Mouse (Mus musculus) spleen, embryonic (tissue): ENCODE measurements at regions not wholly inside any gene's neighbourhood (a gene's known extent, or its start where the extent isn't known, plus 50 kb on each side); places are given as distances from the start of the nearest gene placed in this dataset.
"Not testable (repeated sequence)": the region's sequence is repeated elsewhere in the genome, so short reads cannot be mapped to it uniquely, and the experiment has no call there.

Experiments
- CTCF ChIA-PET: fragments of 350-600 bp; sonication (Branson Sonifier 250); formaldehyde crosslinking; loops from one replicate; lab custom pipeline; 2022; lab: Charles Lee

DNA sequence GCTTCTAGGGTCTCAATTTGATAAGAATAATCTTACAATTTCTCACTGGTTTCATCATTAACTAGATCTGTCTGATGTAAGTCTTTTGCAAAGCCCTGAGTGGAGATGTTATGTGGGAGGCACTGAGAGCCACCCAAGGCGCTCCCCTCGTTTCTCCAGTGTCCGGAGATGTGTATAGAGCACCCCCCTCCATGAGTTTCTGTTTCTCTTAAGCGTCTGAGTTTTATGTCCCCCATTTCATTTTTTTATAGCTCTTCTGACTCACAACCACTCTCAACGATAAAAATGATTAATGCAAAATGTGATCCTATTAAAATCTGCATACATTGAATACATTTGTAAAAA is 179.5 kb upstream of the Pkdcc start:
- CTCF ChIA-PET = no interaction called here

DNA sequence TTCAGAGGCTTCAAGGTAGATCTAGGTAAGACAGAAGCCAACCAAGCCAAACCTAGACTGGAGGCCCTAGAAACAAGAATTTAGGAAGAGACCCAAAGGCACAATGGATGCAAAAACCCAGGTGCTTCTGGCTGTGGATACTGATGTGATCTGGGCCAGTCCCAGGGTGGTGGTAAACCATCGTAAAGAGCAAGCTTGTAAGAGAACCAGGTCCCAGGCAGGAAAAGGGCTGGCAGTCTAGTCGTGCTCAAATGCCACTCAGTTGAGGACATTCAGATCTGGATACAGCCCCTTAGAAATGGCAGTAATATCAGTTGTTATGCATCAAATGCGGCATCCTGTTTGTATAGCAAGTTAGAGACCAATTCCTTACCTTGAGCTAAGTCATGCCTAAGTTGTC is 175.5 kb upstream of the Pkdcc start:
- CTCF ChIA-PET = interaction anchor here (0.6 kb wide), 1 partner anchor 1559 kb away, joined by 4 read pairs; no protein-coding TSS in a partner anchor

DNA sequence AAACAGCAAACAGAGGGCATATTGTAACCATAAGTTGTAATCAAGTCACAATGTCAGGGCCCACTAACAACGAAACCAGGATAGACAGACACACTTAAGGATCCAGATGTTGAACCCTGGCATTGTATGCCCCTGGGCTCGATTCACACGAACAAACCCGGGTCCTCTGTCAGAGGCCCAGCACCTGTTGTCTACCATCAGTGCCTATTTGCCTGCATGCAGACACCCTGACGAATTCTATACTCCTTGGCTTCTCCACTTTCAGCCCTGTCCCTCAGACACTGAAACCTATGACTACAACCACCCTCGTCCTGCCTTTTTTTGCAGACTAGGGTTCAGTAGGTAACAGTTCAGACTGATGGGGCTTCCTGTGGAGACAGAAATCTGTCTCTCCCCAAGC is 170.6 kb upstream of the Pkdcc start:
- CTCF ChIA-PET = interaction anchor here (0.6 to 0.7 kb wide), 3 partner anchors 11 to 584 kb away, joined by 3 to 4 read pairs (median 3); no protein-coding TSS in a partner anchor

DNA sequence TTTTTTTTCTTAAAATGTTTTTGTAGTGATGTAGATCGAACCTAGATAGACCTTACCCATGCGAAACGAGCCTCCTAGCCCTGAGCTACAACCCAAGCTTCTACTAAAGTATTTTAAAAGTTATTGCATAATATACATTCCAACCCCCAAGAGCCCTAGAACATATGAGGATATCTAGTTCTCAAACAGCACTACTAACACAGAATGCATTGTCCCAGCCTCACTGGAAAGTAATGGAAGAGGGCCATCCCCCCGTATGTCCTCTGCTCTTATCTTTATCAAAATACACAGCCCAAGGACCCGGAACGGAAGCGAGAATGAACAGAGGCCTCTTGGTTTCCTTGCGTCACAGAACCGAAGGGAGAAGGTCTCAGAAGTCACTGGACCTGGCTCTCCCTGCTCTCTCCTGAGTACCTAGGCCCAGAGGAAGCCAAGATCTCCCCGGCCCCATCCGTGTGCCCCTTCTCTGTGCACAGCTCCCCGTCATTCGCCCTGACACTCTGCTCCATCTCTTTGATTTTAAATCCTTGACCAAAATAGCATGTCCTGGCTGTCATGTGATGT is 165.0 kb upstream of the Pkdcc start:
- CTCF ChIA-PET = no interaction called here

DNA sequence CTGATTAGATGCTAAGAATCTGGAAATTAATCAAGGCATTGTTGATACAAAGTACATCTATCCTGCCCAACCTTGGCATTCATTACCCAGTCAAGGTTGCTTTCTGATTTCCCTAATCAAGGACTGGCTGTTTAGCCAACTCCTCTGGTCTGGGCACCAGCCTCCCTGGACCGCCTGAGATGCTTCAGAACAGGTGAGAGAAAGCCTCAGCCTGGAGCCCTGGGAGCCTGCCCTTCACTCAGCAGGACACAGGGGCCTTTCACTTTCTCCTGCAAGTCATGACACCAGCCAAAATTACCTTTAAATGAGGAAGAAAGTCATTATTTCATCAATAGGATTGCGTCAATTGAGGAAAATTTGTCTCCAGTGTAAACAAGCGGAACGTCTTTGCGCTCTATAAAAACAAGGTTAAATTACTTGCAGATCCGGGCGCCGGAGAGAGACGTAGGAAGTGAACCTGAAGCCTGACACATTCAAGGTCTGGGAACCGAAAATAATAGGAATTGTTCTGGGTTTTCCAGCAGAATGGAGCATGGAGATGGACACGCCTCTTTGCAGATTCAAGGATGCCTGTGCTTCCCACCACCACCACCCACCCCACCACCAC is 164.4 kb upstream of the Pkdcc start:
- CTCF ChIA-PET = no interaction called here

DNA sequence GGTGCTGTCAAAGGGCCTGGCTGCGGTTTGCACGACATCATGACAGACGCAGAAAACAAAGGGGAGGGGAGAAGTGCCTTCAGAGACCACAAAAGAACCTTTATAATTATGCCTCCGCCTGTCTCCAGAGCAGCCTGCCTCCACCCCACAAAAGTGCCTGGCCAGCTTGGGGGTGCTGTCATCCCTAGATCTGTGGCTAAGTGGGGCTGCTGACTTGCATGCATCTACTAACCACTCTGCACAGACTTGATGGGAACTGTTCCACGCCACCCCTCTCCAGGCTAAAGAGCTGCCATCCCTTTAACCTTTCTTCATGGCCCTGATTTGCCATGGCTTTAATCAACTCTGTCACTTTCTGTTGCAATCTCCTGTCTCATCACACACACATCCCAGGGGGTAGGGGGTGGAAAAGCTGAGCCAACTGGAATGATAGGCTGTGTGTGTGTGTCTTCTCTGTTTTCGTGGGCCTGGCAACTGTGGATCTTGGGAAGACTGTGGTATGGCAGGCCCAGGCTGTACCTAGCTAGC is 162.4 kb upstream of the Pkdcc start:
- CTCF ChIA-PET = no interaction called here

DNA sequence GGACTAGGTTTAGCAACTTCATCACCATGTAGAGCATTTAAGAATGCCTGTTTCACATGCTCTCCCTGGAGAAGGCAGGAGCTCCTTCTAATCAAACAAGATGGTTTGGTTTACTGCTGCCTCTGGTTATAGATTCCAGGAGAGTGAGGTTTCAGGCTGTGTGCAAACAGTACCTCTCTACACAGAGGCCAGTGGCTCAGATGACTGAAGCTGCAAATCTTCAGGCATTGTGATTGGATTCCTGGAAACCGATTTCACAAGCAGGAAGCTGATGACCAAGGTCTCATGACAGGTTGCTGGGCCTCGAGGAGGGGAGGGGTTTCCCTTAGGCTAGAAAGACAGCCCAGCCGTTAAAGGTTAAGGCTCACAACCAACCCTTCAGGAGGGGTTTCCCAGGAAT is 157.3 kb upstream of the Pkdcc start:
- CTCF ChIA-PET = no interaction called here

DNA sequence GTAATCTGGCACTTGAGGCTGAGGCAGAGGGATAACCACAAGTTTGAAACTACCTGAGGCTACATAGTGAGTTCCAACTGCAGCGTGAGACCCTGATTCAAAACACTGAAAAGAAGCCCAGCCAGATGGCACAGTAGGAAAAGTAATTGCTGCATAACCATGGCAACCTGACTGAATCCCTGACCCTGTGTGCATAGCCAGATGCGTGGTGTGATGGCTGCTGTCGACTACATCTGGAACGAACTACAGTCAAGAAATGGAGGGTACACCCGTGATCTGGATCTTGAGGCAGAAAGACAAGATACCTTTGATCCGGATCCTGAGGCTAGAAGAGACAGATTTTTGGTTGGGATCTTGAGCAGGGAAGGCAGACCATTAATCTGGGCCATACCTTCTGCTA is 153.2 kb upstream of the Pkdcc start:
- CTCF ChIA-PET = no interaction called here

DNA sequence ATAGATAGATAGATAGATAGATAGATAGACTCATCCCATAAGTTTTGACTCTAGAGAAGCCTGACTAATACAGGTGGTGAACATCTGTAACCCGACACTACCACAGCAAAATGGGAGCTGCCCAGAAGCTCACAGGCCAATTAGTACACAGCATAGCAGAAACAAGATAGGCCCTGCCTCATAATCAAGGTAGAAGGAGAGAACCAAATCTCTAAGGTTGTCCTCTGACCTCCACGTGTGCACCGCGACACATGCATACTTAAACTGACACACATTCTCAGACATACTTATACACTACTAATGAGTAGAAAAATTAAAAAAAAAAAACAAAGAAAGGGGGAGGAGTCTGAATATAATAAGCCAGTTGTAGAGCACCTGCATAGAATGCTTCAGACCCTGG is 151.2 kb upstream of the Pkdcc start:
- CTCF ChIA-PET = no interaction called here

DNA sequence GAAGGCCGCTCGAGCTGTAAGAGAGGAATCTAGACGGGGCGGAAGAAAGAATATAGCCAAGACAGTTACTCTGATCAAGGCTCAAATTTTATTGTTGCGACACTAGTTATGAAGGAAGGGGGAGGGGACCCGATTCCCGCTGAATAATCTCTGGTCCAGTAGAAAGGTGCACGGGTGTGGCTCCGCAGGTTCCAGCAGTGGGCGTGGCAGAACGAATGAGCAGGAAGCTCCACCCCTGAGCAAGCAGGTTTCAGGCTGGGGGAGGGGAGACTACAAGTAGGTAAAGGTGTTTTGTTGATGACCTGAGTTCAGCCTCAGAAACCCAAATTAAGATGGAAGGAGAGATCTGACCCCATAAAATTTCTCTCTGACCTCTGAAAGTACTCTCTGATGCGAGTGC is 150.7 kb upstream of the Pkdcc start:
- CTCF ChIA-PET = not testable (repeated sequence)

DNA sequence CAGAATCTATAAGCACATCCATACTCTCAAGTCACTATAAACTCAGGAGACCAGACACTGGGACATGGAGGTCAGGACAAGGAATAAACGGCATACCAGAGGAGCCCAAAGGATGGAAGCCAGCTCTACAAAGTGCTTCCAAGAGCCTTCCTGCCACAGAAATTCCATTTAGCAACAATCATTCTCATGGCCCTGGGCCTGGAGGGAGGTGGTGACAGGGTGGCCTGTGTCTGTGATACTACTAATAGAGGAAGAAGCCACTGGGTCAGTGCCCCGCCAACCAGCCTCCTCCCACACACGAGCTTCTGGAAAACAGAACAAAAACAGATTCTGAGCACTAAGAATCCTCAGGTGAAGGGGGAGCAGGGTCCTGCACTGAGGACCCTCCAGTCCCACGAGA is 145.8 kb upstream of the Pkdcc start:
- CTCF ChIA-PET = interaction anchor here (0.6 kb wide), 1 partner anchor 521 kb away, joined by 3 read pairs; no protein-coding TSS in a partner anchor

DNA sequence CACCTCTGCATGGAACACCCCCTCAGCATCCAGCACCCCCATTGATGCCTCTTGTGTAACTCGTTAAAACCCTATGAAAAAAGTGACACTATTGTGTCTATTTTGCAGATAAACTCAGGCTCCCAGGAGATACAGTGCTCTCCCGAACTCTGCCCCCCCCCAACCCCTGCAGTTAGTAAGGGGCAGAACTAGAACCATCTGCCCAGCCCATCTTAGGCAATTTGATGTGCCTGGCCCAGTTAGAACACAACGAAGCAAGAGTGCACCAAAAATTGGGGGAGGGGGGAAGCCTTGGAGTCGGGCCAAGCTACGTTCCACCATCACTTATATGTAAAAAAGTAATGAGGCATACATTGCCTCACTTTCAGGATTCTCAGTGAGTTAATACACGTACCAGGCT is 143.3 kb upstream of the Pkdcc start:
- CTCF ChIA-PET = no interaction called here

DNA sequence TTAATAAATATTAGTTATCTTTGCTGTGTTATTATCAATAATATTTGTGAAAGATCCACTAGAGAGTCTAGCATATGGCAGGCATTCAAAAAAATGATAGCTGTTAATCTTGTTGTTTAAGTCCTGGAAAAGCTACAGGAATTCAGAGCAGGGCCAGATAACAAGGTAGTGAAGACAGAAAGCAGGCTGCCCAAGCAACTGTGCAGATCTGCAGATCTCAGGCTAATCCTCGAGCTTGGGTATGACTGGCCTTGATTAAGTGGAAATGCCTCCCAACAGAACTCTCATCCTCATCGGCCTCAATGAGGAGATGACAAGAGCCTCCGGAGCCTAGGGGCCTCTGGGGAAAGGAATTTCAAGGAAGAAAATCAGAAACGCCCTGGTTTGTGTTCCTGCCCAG is 142.9 kb upstream of the Pkdcc start:
- CTCF ChIA-PET = no interaction called here

DNA sequence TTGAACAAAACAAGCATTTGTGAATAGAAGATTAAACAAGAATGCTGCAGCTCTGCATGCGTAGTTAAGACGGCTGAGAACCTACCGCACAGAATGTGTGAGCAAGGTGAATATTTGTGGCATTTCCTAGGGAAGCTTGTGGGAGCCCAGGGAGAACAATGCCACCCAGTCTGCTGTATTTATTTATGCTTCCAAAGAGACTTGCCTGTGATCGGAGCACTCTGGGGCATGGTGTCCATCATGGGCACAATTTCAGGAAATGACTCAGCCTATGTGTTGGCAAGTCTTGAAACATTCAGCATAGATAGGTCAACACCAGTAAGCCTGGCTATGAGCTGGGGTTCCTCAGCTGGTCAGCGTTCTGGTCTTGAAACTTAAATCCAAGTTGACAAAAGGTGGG is 140.2 kb upstream of the Pkdcc start:
- CTCF ChIA-PET = no interaction called here

DNA sequence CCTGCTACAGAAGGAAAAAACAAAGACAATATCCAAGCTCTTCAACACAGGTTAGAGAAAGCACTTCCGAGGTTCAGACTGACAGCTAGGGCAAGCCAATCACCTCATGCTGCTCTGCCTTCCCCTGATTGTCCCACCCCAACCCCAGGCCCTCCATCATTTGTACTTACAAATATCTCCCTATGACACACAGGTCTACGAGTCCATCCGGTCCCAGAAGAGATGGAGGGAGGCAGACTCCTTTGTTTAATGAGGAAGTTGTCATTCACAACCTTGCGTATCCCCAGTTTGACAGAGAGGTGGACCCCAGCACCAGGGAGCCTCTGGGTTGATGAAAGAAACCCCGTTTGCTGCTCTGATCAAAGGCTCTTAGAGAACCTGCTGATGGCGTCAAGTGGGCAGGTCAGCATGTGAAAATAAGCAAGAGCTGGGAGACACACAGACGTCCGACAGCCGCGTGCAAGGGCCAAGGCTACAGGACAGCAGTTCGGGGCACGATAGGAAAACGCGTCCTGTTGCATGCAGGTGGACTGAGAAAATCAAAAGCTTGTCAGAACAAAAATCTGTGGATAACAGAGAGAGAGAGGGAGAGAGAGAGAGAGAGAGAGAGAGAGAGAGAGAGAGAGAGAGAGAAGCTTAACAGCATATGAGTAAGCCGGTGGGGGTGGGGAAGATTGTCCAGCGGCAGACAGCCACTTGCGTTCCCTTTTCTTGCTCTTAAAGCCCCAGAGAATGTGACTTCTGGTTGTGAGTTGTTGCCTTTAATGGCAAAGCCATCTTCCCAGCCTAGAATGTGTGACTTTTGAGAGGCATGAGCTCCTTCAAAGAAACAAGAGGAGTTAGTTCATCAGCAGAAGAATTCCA is 137.1 kb upstream of the Pkdcc start:
- CTCF ChIA-PET = no interaction called here

DNA sequence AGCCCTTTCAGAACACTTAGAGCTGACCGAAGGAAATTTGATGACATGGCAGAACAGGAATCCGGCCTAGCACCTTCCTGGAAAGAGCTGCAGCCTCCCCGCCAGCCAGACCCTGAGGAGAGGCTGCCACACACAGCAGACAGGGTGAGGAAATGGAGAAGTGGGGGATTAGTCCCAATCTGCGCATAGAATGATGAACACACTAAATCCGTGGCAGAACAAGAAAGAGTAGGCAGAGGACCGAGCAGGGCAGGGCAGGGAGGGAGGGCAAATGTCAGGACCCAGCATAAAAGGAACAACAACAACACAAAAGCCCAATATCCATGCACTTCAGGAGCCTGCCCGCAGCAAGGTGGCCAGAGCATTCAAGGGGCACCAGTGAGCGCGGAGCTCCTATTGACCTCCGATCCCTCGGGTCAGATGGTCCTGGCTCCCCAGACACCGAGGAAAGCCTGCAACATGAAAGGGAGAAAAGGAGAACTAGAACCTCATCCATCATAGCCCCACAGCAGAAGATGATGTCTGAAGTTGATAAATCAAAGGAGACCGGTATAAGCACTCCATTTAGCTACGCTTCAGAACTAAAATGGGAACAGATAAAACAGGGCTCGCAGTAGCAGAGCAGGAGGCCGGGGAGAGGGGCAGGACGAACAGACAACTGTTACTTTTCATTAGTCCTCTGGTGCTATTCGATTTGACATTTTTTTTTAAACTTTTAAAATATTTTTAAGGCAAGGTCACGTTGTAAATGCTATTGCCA is 136.3 kb upstream of the Pkdcc start:
- CTCF ChIA-PET = no interaction called here

DNA sequence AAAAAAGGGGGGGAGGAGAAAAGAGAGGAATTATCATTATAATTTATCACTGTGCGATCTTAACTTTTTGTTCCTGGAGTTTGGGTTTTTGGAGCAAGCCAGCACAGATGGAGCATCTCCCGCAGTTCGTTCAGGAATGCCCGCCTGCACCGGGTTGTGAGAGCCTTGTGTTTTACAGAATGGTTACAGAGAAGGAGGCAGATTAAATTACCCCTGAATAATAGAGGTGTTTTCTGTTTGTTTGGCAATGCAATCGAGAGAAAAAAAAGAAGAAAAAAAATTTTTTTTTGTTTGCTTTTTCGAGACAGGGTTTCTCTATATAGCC is 135.8 kb upstream of the Pkdcc start:
- CTCF ChIA-PET = no interaction called here

DNA sequence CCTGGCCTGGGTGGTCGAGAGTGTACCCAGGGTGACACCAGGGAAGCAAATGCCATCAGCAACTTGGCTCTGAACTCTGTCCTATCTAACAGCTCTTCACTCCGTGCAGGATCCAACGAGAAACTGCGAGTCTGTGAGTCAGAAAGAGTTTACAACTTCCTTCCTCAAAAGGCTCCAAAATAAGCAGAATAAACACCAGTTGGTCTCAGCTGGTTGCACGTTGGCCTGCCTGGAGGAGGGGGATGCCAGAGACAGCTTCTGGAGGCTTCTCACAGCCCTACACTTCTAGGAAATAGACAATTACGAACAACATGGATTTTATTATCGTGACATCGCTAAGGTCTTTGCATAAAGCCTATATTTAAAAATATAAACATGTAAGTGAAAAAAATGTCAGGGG is 133.4 kb upstream of the Pkdcc start:
- CTCF ChIA-PET = no interaction called here

DNA sequence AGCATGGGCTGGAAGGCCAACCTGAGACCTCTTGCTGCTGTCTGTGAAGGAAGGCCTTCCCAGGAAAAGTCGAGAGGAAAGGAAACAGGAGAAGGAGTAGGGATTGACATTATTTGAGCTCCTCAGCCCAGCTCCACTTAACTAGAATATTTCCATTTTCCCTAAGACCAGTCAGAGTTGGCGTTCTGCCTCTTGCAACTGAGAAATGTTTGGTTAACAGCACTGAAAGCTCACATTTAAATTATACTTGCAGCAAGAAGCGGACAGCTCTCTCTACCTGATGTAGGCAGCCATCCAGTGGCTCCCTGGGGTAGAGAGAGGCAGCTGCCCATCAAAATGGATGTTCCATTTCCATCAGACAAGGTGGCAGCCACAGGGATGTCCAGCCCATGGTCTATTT is 131.6 kb upstream of the Pkdcc start:
- CTCF ChIA-PET = no interaction called here

DNA sequence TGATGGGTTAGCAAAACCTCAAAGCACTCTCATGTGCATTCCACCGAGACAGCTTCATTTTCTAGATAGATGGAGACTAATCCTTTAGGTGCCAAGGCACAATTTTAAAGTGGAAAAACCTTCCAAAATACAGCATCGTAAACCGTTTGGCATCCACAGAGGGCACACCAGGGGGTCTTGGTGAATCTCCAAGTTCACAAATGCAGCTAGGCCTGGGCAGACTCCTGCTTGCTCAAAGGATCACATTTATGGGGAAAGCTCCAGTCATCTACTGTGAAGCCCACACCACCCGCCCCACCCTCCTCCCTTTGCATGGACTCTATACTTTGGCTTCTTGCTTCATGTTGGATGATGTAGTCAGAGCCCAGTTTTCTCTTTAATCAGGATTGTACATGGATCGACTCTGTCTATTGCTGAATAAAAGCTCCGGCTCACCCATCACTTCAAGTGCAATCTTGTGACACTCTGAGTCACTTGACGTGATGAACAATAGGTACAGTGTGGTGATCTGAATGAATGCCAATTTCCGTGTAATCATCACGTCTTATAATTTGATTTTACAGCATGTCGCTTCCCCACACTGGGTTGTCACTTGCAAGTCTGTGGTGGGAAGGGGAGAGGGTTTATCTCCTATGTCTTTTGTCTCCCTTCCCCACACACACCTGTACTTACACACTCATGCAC is 129.2 kb upstream of the Pkdcc start:
- CTCF ChIA-PET = no interaction called here

DNA sequence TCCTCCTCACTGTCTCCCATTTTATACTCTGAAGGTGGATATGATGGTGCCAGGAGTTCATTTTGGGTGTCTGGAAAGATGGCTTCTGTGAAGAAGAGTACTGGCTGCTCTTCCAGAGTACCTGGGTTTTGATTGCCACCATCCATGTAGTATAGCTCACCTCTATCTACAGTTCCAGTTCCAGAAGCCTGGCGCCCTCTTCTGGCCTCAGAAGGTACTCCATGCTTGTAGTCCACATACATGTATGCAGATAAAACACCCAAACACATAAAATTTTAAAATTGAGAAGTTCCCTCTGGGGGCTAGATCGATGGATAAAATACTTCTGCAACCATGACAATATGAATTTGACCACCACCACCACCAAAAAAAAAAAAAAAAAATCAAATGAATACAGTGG is 128.4 kb upstream of the Pkdcc start:
- CTCF ChIA-PET = no interaction called here

DNA sequence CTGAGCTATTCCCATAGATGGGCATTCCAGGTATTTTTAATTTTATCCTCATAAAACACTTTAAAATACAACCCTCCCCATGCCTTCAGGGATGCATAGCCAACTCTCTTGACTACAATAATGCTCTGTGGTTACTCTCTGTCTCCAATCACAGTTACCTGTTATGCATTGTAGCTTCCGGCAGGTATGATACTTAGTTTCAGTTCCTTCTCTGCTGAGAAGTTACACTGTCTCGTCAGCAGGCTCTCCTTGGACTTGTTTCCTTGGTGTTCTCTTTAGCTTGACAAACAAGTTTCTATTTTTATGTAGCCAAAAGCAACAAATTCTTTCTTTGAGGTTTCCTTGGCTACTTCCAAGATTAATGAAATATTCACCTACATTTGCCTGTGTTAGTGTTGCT is 126.6 kb upstream of the Pkdcc start:
- CTCF ChIA-PET = no interaction called here
